11 mouse cellular contexts compared by ENCODE assay signal in the genomic region with DNA sequence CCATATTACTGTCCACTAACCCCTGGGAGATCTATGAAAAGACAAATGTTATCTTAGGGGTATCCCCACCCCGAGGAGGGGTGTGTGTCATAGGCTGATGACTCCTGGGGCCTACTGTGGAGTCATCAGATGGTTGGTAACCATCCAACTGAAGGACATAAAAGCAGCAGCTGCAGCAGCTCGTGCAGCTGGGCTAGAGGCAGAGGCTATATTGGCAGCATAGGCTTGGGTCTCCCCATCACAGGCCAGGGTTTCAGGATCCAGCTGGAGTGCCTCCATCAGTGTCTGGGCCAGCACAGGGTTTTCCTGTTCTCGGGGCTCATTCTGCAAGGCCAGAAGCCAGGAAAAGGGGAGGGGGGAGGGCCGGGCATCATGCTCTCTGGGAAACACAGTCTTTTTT.
A peak's percentile ranks its signal among the peaks of the same experiment; 100 is the strongest.
DNase-seq lines count a peak whose midpoint lies in the region; ATAC-seq and TF ChIP-seq lines count a peak whose summit lies in the region.
"Had no signal": no experiment of that assay in that cellular context is flagged by ENCODE, and none has a peak within 500 bp of the region (broad histone marks: within the 10 kb centered on the region; RNA-seq: fewer than 3 reads in every experiment).

No protein-coding gene starts in this region.

- no peaks in the 10 kb centered on the region for H3K9me3 ChIP-seq in intestine, embryonic 16.5 days (ENCODE audit: control insufficient read depth, low read length)
- H3K9me3 ChIP-seq in intestine, embryonic 15.5 days = no peaks in the 10 kb centered on the region
- no peaks in the 10 kb centered on the region for H3K9me3 ChIP-seq in lung, embryonic 14.5 days (ENCODE audit: low read depth, low read length)
- H3K9me3 ChIP-seq: heart, embryonic 15.5 days had no signal

- peak; percentile 46 for DNase-seq in lung, embryonic 14.5 days
- no peak for DNase-seq in lung, adult 18-20 months
- DNase-seq in brain, embryonic 18.5 days (ENCODE audit: low read depth, low spot score) = peak; percentile 12
- DNase-seq in gastrocnemius, postnatal 14 days = peak; percentile 39
- DNase-seq in urinary bladder, postnatal 10 days (ENCODE audit: low spot score) = no peak
- DNase-seq: cerebellum, postnatal 36 days; liver had no signal

- H3K27ac ChIP-seq in intestine, embryonic 16.5 days (ENCODE audit: low read length) = no peak overlapping the region
- H3K27ac ChIP-seq in intestine, embryonic 15.5 days = no peak overlapping the region
- H3K27ac ChIP-seq in lung, embryonic 14.5 days (ENCODE audit: low read depth) = no peak overlapping the region
- H3K27ac ChIP-seq: heart, embryonic 15.5 days had no signal

- WGBS in intestine, embryonic 16.5 days = 59% methylated on average over 4 of the region's 4 CpGs
- WGBS in intestine, embryonic 15.5 days = 68% methylated on average over 4 of the region's 4 CpGs
- 49% methylated on average over 4 of the region's 4 CpGs for WGBS in lung, embryonic 14.5 days

- no peaks in the 10 kb centered on the region for H3K4me1 ChIP-seq in intestine, embryonic 16.5 days (ENCODE audit: control insufficient read depth, insufficient read depth, low read length)
- no peaks in the 10 kb centered on the region for H3K4me1 ChIP-seq in intestine, embryonic 15.5 days (replicated peaks)
- no peaks in the 10 kb centered on the region for H3K4me1 ChIP-seq in lung, embryonic 14.5 days (ENCODE audit: insufficient read depth)
- H3K4me1 ChIP-seq: heart, embryonic 15.5 days had no signal

- intact Hi-C loops in gastrocnemius, postnatal 14 days (cut with DNase I; ENCODE audit: low total_unique reads) = no loop called here

- peaks cover 10% of the 10 kb centered on the region for H3K27me3 ChIP-seq in intestine, embryonic 16.5 days (replicated peaks; ENCODE audit: control insufficient read depth, insufficient read depth, low read length)
- H3K27me3 ChIP-seq in intestine, embryonic 15.5 days (replicated peaks) = peaks cover 6% of the 10 kb centered on the region; the same call in 1 of the 2 replicates
- H3K27me3 ChIP-seq in lung, embryonic 14.5 days (ENCODE audit: insufficient read depth, low read length) = peaks cover 4% of the 10 kb centered on the region; the same call in 1 of the 2 replicates

- H3K36me3 ChIP-seq in intestine, embryonic 16.5 days (ENCODE audit: control insufficient read depth, insufficient read depth, low read length) = no peaks in the 10 kb centered on the region
- H3K36me3 ChIP-seq in intestine, embryonic 15.5 days = no peaks in the 10 kb centered on the region
- H3K36me3 ChIP-seq in lung, embryonic 14.5 days (ENCODE audit: insufficient read depth) = no peaks in the 10 kb centered on the region
- H3K36me3 ChIP-seq: heart, embryonic 15.5 days had no signal

- H3K4me3 ChIP-seq in intestine, embryonic 16.5 days (ENCODE audit: low read length) = no peak overlapping the region
- H3K4me3 ChIP-seq in intestine, embryonic 15.5 days (replicated peaks) = no peak overlapping the region
- no peak overlapping the region for H3K4me3 ChIP-seq in lung, embryonic 14.5 days (ENCODE audit: low read depth, low read length)
- H3K4me3 ChIP-seq: heart, embryonic 15.5 days had no signal

- no peak for TF ChIP-seq CTCF in lung, embryonic 14.5 days (IDR thresholded peaks at IDR 0.05; ENCODE audit: low read depth)

- no peak overlapping the region for H3K9ac ChIP-seq in intestine, embryonic 16.5 days (ENCODE audit: low read depth, low read length)
- H3K9ac ChIP-seq in intestine, embryonic 15.5 days = no peak overlapping the region
- H3K9ac ChIP-seq in lung, embryonic 14.5 days = no peak overlapping the region
- H3K9ac ChIP-seq: heart, embryonic 15.5 days had no signal

- H3K4me2 ChIP-seq in intestine, embryonic 16.5 days (ENCODE audit: low read depth, low read length) = no peak overlapping the region
- H3K4me2 ChIP-seq in intestine, embryonic 15.5 days (replicated peaks) = no peak overlapping the region
- no peak overlapping the region for H3K4me2 ChIP-seq in lung, embryonic 14.5 days
- H3K4me2 ChIP-seq: heart, embryonic 15.5 days had no signal

- peak; percentile 46; the same call in 1 of the 2 replicates for ATAC-seq in intestine, embryonic 16.5 days
- no peak for ATAC-seq in intestine, embryonic 15.5 days
- peak; percentile 85; the same call in 1 of the 2 replicates for ATAC-seq in lung, embryonic 14.5 days (ENCODE audit: insufficient read depth)
- ATAC-seq in inflammation-experienced regulatory T-cells, adult 6 months = no peak

Comparison
In these comparisons a context has a peak if more than half of its experiments do, and no peak if none do; other contexts are left out.
1. ATAC-seq: peak in intestine, embryonic 16.5 days (single experiment) and lung, embryonic 14.5 days (single experiment); none in intestine, embryonic 15.5 days (single experiment) and inflammation-experienced regulatory T-cells, adult 6 months (single experiment).
2. DNase-seq: peak in lung, embryonic 14.5 days (single experiment), brain, embryonic 18.5 days (single experiment) and gastrocnemius, postnatal 14 days (single experiment); none in lung, adult 18-20 months (0 of 2) and urinary bladder, postnatal 10 days (single experiment).